Mouse (Mus musculus): ENCODE measurements around the gene Nod1.

- TF ChIP-seq POLR2A (IDR thresholded peaks at IDR 0.05; ENCODE audit: control insufficient read depth, extremely low read depth, insufficient read depth, low read length, poor library complexity) (no peak), CTCF (IDR thresholded peaks at IDR 0.05; ENCODE audit: borderline replicate concordance, control insufficient read depth, extremely low read depth, insufficient read depth, low read length, poor library complexity) (no peak)
Observed at GRCm38 (mm10) chr6:54970506-54970905, 1.9 kb downstream of the Nod1 start.

Data from thymus, adult 2 months (tissue).